Mouse (Mus musculus) right cerebral cortex, postnatal 10 days (tissue): ENCODE measurements around the gene Tdp1.

Experiments
- DNase-seq, 2 experiments: peaks; one replicate each; pipeline ENCODE4 v3.0.0; 2021; ENCODE audit warnings: low spot score in 2 of 2

Tdp1 gene

GRCm38 (mm10) chr12:100000381-100000780, 116.1 kb downstream of the Tdp1 start:
- no peak for DNase-seq

- DNase-seq = no peak
Observed at GRCm38 (mm10) chr12:100001246-100001645, 116.9 kb downstream of the Tdp1 start.

- no peak for DNase-seq
Observed at GRCm38 (mm10) chr12:100001910-100002309, 117.6 kb downstream of the Tdp1 start.

GRCm38 (mm10) chr12:100002914-100003587, 118.7 kb downstream of the Tdp1 start:
- peak; percentile 46 to 63 for DNase-seq
